Mouse (Mus musculus): ENCODE results near the gene Ksr1.

The Ksr1 gene

DNA sequence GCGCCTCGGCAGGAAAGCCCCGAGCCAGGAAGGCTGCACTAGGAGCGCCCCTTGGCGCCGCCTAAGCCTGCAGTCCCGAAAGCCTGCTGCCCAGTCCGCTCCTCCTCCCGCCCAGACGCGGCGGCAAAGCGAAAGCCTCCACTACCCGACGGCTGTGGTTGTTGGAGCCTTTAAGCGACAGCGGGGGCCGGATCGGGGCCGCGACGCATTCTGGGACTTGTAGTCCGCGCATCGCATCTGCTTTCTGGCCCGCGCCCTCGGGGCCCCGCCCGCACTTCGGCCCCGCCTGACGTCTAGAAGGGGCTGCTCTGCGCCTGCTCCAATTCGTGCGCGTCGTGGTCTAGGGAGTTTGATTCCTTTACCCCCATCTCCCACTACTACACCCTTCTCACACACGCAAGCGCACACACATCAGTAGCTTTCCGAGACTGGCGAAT lies at the start of gene Ksr1:
Gene Ksr1 (minus strand): TSS at position 77 of the 437 bp plus-strand sequence.
- DNase-seq (ENCODE audit: low spot score), result peak; percentile 97

DNA sequence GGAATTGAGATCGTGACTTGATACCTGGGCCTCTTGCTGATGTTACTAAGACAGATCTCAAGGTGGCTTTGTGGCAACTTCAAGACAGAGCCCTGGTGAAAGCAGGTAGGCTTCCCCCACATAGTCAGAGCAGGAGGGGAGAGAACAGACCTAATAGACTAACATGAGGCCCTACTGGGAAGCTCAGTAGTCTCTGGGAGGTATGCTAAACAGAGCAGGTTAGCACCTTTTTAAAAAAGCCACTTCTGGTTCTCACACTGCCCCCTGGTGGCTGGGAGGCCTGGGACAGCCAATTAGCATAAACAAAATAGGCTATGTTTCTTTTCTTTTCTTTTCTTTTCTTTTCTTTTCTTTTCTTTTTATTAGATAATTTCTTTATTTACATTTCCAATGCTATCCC lies 46.0 kb upstream of the Ksr1 start:
- no peak for DNase-seq (ENCODE audit: low spot score)

DNA sequence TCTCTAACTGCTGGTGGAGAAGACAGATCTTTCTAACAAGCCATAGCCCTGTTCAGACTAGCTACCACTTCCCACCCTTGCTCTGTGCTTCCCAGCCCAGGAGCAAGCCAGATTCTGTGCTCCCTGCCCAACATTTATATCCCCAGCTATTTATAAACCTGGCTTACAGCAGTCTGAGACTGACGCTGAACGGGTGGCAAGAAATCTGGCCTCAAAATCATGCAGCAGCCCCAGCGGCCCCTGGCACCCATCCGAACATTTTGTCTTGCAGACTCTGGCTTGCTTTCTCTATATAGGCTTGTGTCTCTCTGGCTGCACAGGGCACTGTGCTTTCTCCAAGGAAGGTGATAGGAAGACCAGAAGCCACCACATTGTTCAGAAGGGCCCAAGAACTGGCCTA lies 45.0 kb upstream of the Ksr1 start:
- DNase-seq (ENCODE audit: low spot score), result no peak

DNA sequence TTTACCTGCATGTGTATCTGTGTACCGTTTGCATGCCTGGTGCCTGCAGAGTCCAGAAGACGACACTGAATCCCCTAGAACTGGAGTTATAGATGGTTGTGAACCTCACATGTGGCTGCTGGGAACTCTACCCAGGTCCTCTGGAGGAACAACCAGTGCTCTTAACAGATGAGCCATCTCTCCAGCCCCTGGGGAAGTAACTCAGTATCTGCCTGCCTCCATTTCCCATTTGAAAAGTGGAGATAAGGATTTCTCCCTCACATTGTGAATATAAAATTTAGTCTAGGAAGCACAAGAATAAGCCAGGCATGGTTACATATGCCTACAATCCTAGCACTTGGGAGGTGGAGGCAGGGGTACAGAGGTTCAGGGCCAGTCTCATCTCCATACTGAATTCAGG lies 44.0 kb upstream of the Ksr1 start:
- DNase-seq (ENCODE audit: low spot score), result no peak

DNA sequence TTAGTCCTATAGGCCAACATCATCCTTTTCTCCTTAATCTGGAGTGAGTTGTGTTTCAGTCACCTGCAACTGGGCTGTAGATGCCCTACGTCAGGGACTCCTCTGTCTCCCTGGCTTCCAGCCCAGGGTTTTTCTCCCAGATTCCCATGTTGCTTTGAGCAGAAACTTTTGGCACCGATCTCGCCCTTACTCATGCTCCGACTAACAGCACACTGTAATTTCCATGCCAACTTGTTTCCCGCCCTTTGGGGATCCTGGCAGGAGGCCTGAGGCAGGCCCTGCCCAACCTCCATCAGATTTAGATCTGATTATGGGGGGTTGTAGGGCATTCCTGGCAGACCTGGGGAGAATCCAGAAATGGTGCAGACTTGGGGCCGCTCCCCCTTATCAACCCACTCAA lies 42.0 kb upstream of the Ksr1 start:
- DNase-seq (ENCODE audit: low spot score), result no peak

DNA sequence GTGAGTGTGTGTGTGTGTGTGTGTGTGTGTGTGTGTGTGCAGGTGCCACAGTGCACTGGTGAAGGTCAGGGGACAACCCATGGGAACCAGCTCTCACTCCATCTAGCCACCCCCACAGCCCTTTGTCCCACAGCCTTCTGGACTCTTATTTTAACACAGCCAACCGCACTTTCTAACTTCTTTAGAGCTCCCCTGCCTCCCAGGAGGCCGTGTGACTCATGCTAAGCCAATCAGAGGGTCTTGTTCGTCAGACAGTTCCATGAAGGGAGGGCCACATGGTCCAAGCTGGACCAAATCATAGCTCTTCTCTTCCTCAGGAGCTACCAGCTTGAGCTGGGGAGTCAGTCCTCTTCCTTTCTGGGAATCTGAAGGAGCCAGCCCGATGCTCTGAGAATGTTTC lies 41.1 kb upstream of the Ksr1 start:
- DNase-seq (ENCODE audit: low spot score), result no peak

DNA sequence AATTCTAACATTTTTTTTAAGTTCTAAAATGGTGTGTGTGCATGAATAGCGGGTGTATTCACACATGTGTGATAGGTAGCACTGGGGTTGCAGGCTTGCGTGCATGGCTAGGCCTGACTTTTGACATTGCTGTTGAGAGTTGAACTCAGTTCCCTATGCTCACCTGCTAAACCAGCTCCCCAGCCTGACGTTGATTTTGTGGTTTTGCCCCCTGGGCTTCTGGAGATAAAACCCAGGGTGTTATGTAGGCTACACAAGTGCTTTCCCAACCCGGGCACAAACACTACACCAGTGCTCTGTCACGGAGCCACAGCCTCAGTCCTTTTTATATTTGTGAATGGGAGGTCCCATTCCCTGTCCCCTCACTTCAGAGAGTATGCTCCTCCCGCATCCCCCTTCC lies 39.5 kb upstream of the Ksr1 start:
- no peak for DNase-seq (ENCODE audit: low spot score)

DNA sequence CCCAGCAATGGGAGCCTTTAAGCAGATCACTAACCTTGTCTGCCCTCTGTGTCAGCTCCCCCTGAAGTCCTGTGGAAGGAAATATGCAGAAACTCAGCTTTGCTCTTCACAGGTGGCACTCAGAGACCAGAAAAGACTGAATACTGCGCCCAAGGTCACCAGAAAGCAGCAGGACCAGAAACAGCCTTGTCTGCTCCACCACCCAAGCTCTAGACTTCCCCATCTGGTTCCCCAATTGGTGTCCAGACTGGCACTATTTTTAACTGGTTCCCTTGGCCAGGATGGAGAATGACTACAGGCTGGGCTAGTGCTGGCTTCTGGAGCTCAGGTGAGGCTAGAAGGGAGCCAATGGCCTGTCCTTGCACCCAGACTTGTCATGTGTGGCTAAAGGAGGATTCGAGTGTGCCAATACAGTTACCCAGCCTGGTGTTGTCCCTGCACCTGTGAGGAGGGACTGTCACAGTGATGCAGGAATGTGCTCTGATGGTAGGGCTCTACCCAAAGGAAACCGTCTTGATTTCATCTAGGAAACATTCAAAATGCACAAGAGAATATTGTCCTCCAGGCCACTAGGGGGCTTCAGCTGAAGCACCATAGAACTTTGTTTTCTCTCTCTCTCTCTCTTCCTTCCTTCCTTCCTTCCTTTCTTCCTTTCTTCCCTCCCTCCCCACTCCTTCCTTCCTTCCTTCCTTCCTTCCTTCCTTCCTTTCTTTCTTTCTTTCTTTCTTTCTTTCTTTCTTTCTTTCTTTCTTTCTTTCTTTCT lies 38.1 kb upstream of the Ksr1 start:
- DNase-seq (ENCODE audit: low spot score), result no peak

DNA sequence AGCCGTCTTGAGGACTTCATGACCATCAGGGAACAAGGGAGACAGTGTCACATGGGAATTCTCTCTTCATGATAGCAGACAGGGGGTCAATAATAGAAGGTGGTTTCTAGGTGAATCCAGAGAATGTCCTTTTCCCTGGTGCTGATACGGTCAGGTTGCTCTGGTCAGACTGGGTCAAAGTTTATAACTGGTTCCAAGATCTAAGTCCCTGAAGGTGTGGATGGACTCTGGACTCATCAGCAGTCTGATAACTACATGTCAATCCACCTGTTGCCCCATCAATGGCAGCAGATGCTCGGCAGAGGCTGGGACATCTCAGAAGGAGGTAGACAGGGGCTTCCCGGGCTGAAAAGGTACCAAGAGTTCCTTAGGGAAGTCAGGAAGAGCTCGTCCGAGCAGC lies 37.2 kb upstream of the Ksr1 start:
- no peak for DNase-seq (ENCODE audit: low spot score)

DNA sequence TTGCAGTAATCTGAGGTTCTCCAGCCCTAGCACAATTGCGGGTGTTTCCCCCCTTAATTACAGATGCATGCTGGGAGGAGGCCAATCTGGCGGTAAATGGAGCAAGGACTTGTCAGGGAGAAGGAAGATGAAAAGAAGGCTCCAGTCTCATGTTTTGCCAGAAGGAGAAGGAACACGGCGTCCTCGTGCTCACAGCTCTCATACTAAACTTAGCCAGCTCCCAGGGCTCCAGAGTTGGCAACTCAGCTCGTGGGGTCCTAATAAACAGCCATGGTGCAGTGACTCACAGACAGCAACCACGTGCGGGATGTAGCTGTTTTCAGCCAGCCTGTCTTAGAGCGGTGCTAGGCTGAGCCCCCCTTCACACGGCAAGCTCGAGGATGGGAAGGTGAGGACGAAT lies 36.7 kb upstream of the Ksr1 start:
- DNase-seq (ENCODE audit: low spot score), result no peak

DNA sequence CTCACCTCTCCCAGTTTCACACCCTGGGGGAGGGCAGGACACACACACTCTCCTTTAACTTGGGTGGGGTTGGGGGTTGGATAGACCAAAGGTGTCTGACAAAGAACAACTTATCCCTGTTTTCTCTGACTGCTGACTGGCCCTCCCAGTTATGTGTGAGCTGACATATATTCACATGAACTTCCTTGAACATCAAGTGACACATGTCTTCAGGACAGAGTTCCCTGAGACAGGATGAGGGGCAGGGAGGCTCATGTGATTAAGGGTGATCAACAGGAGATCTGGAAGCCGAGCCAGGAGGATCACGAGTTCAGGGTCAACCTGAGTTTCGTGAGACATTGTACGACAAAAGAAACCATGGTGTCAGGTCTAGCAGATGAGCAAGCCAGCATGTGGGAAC lies 35.7 kb upstream of the Ksr1 start:
- DNase-seq (ENCODE audit: low spot score), result no peak

DNA sequence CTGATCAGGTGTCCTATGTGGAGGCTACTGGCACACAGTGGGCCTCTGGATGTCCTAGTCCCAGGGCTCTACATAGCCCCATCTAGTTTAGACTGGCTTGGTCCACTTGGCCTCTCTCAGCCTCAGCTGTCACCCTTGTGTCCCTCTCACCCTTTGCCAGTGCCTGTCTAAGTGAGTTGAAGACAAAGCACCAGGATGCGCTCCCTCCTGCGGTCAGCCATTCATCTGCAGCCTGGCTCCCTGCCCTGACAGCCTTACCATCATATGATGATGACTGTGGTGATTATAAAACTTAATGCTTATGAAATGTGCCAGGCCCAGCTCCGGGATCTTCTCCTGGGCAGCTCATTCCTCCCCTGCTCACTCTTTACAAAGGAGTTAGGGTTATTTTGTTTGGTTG lies 30.5 kb upstream of the Ksr1 start:
- DNase-seq (ENCODE audit: low spot score), result no peak

DNA sequence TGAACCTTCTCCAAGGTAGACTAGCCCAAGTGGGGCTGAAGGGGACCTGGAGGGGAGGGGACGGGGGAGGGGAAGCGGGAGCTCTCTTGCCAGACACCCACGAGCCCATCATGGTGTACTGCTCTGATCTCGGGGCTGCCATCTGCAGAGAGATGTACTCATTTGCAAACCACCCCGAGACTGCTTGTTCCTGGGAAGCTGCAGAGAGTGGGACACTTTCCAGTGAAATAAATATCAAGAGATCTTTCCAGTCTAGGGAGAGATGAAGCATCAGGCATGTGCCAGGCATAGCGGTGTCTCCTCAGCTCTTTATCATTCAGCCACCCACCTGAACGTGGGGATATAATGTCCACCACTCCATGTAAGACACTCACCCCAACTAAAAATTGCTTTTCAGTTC lies 25.8 kb upstream of the Ksr1 start:
- DNase-seq (ENCODE audit: low spot score), result no peak

DNA sequence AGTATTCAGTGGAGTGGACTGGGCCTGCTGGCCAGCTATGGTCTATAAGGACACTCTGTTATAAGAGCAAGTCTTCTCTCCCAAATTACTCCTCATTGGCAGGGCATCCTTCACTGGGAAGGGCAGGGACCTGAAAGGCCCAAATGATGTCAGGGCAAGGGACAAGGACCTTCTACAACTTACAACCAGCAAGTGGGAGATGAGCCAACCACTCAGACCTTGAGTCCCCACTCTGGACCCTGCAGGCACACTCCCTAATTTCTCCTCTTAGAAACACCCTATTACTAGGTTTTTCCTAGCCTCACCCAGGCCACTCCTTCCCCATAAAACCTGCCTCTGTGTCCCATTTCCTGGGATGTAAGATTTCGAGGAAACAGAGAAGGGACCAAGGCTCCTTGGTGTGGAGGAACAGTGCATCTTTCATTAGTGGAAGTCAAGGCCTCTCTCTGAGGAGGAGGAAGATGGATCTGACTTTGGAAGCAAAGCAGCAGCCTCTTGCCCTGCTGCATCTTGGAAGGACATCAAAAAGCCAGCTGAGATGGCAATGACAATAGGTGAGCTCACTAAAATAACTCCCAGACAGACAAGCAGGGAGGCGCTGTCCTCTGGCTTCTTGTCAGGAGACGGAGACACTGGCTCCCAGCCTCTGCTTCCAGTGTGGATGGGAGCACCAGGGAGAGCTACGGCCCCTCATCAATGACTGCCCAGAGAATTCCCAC lies 20.5 kb upstream of the Ksr1 start:
- DNase-seq (ENCODE audit: low spot score), result no peak

DNA sequence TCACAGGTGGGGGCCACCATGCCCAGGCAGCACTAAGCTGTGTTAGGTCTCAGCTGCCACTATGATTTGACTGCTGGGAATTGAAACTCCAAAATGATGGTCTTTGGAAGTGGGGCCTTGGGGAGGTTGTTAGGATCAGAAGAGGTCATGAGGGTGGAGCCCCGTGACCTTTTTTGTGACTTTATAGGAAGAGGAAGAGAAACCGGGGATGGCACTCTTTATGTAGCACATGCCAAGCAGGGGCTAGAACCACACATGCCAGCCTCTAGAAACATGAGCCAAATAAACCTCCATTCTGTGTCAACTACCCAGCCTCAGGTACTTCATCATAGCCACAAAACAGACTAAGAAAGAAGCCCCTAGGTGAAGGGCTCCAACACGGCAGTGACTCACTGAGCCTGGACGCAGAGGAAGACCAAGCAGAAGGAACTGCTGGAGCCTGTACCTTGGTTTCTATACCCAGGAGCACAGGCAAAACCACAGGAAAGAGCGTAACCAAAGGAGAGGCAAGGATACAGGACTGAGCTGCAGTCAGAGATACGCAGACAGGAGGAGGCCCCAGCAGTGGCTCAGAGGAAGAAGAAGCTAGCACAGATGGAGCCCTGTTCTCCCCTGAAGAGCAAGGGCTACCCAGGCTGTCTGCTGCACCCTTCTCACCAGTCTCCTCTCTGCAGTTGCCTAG lies 15.0 kb upstream of the Ksr1 start:
- DNase-seq (ENCODE audit: low spot score), result no peak

DNA sequence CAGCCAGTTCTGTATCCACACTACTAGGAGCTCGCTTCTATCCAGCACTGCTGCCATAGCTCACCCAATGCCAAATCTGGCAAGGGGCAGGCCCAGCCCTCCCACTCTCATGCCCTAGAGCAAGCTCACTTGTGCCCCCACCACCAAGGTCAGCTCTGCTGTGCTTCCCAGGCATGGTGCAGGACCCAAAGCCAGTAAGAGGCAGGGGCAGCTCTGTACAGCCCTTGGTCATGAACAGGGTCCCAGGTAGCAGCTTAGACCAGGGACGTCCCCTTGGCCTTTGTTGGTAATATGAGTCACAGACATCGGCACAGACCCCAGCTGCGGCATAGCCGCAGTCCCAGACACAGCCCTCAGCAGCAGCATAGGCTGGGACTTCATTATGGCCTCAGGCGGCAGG lies 13.9 kb upstream of the Ksr1 start:
- DNase-seq (ENCODE audit: low spot score), result no peak

DNA sequence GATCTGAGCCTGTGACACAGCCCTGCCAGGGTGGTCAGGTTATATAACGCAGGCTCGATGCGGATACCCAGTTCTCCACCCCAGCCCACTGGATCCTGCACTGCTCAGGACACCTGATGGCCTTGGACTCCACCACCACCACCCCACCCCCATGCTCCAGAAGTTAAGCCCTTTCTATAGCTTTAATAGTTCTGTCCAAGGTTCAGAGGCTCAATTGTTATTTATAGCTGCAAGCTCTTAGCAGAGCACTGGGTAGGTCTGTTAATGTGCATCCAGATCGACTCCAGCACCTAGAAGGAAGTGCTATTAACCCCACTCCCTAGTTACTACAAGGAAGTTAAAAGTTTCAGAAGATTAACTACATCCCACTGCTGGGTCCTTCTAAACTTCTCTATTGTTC lies 11.5 kb upstream of the Ksr1 start:
- DNase-seq (ENCODE audit: low spot score), result no peak

DNA sequence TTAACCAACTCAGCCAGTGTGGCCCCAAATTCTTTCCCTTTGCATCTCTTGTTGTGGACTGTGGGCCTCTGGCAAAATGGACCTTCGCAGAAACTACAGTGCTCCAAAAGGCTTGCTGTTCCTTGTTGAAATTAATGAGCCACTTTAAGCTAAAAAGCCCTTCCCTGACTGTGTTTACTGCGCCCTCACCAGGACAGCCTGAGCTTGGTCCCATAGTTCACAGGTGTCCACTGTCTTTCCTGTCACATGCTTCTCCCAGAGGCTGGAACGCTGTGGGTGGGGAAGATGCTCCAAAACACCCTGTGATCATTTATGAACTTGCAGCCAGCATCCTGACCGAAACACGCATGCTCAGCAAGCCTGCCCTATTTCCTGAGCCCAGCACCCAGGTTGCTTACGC lies 9.1 kb upstream of the Ksr1 start:
- DNase-seq (ENCODE audit: low spot score), result no peak

DNA sequence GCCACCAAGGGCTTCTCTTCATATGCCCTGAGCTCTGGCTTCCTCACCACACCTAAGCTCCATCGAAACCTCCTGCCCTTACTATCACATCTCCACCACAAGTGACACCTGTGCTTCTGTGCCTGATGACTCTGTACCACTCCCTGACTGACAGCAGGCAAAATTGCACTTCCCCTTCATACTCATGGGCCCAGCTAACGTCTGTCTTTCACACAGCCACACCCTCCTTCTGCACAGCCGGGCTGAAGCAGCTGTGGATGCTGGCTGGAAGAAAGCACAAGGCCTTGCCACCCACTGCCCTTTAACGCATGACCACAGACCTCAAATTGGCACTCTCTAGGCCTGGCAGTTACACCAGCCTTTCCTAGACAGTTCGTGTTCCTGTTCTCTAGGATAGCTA lies 6.5 kb upstream of the Ksr1 start:
- DNase-seq (ENCODE audit: low spot score), result no peak

DNA sequence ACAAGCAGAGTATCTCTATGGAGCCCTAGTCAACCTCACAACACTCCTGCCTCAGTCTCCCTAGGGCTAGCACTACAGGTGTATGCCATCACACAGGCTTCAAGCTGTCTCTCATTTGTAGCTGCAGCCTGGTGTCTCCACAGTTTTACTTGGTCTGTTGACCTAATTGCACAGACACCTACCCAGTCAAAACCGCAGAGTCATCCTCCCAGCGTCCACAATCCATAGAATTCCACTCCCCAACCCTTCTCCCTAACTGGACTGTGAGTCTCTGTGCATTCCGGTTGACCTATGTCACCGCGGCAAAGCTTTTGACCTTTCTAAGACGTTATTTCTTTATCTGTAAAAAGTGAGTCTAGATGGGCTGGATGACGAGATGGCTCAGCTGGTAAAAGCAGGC lies 5.7 kb upstream of the Ksr1 start:
- DNase-seq (ENCODE audit: low spot score), result no peak

DNA sequence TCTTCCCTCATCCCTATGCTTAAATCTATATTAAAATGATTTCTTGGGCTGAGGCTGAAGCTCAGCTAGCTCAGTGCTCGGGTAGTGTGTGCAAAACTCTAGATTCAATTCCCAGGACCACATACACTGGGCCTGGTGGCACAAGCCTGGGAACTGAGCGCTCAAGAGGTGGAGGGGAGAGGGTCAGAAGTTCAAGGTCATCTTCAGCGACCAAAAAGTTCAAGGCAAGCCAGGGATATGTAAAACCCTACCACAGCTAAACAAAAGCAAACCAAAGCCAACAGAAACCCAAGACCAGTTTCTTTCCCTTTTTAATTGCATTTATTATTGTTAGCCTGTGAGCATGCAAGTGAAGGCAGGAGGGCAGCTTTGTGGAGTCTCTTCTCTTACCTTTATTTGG lies 4.1 kb upstream of the Ksr1 start:
- DNase-seq (ENCODE audit: low spot score), result no peak

DNA sequence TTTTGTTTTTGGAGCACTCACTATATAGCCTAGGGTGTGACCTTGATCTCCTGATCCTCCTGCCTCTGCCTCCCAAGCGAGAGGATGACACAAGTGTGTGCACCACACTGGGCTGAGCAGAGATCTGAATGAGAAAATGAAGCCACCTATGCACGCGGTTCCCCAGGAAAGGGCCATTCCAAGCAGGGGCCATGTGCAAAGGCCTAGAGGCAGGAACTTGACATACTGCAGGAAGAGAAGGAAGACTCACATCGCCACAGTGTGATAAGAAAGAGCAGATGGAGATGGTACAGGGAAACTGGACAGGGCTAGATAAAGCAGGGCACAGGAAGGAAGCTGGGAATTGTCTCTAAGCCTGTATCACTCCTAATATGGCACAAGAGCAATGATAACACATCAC lies 3.1 kb upstream of the Ksr1 start:
- DNase-seq (ENCODE audit: low spot score), result no peak

DNA sequence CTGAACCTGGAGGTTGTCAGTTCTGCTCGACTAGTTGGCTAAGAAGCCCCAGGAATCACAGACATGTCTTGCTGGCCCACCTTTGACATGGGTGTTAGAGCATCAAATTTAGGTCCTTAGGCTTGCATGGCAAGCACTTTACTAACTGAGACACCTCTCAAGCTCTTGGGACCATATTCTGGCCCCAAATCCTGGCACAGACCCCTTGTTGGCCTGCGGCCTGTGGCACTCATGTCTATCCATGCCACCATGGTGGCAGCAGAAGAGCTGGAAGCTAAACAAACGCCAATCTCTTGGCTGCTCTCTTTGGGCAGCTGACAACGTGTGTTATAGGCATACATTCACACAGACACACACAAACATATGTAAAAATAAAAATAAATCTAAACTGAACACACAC lies 2.6 kb upstream of the Ksr1 start:
- DNase-seq (ENCODE audit: low spot score), result no peak

Data from embryo, embryonic 10.5 days (tissue).